Mouse (Mus musculus): ENCODE results near the gene Ctdspl. TPM values are rescaled to one million over a fixed set of nuclear protein-coding genes. Genes with fewer than 3 reads are reported as not detected.
A peak's percentile ranks its signal among the peaks of the same experiment; 100 is the strongest.

The Ctdspl gene
- polyA plus RNA-seq, 1 experiment from 2014 or later, result 10.4 TPM

GRCm38 (mm10) chr9:118919672-118920186, 6.5 kb upstream of the Ctdspl start:
- H3K4me2 ChIP-seq (ENCODE audit: low read length), result no peak overlapping the region
- no peak overlapping the region for H3K4me3 ChIP-seq (ENCODE audit: control insufficient read depth in 1 of 2, insufficient read depth in 1 of 2, low read depth in 1 of 2, low read length in 2 of 2)
- no peak overlapping the region for H3K9ac ChIP-seq (ENCODE audit: low read length)
- no peak for ATAC-seq (ENCODE audit: insufficient number of reproducible peaks, insufficient read depth, low FRiP score, low read depth)
- peaks cover 6 to 10% of the 10 kb centered on the region in 2 experiments; a peak in 3 of 4 replicates for H3K4me1 ChIP-seq (ENCODE audit: control insufficient read depth in 2 of 2, insufficient read depth in 2 of 2, low read length in 2 of 2)
- H3K27ac ChIP-seq (replicated peaks in 1 of 2; ENCODE audit: control insufficient read depth in 1 of 2, insufficient read depth in 1 of 2, low read depth in 2 of 2, low read length in 2 of 2), result no peak overlapping the region
- no peaks in the 10 kb centered on the region for H3K36me3 ChIP-seq (ENCODE audit: control insufficient read depth, insufficient read depth, low read length)
- 75% methylated on average over 16 of the region's 16 CpGs for WGBS
- H3K9me3 ChIP-seq (ENCODE audit: control insufficient read depth, low read length), result 0 out of 2 replicates have a peak, but pooled peaks cover 3% of the 10 kb centered on the region
- H3K27me3 ChIP-seq (ENCODE audit: control insufficient read depth, insufficient read depth, low read length), result no peaks in the 10 kb centered on the region

DNA sequence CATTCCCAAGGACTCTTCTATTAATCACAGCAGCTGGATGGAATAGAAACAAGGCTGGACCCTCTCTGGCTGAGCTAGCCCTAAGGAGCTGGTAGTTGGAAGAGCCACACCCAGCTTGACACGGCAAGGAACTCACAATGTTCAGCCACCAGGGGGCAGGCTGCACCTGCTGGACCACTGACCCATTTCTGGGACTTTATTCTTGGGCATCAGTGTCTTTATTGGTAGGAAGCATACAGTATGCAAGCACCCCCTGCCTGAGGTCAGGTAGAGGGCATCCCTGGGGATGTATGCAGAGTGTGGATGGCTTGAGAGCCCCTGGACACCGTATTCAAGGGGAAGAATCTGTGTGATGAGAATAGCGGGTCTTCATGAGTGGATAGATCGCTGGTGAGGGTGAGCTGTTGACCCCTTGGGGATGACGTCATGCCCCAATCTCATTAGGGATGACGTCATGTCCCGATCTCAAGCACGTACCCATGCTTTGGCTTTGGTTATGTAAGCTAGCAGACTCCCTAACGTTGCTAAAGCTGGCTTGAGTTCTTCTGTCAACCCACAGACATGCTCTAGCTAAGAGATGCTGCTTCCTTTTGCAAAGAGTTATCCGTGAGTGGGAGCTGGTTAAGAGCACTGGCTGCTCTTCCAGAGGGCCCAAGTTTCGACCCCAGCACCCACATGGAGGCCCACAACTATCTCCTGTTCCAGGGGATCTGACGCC, 5.3 kb upstream of the Ctdspl start:
- Histone ChIP-seq H3K36me3 (ENCODE audit: control insufficient read depth, insufficient read depth, low read length) (no peaks in the 10 kb centered on the region), H3K27ac (replicated peaks in 1 of 2; ENCODE audit: control insufficient read depth in 1 of 2, insufficient read depth in 1 of 2, low read depth in 2 of 2, low read length in 2 of 2) (no peak overlapping the region), H3K4me3 (ENCODE audit: control insufficient read depth in 1 of 2, insufficient read depth in 1 of 2, low read depth in 1 of 2, low read length in 2 of 2) (no peak overlapping the region), H3K4me1 (ENCODE audit: control insufficient read depth in 2 of 2, insufficient read depth in 2 of 2, low read length in 2 of 2) (peaks cover 8 to 13% of the 10 kb centered on the region in 2 experiments; a peak in 3 of 4 replicates), H3K9ac (ENCODE audit: low read length) (no peak overlapping the region), H3K9me3 (ENCODE audit: control insufficient read depth, low read length) (no peaks in the 10 kb centered on the region), H3K27me3 (ENCODE audit: control insufficient read depth, insufficient read depth, low read length) (no peaks in the 10 kb centered on the region), H3K4me2 (ENCODE audit: low read length) (no peak overlapping the region)
- 33% methylated on average over 12 of the region's 12 CpGs for WGBS
- 0 out of 2 replicates have a peak, but pooled peaks have one; percentile 12 for ATAC-seq (ENCODE audit: insufficient number of reproducible peaks, insufficient read depth, low FRiP score, low read depth)

- Histone ChIP-seq H3K4me3 (ENCODE audit: control insufficient read depth in 1 of 2, insufficient read depth in 1 of 2, low read depth in 1 of 2, low read length in 2 of 2) (no peak overlapping the region), H3K4me2 (ENCODE audit: low read length) (no peak overlapping the region), H3K4me1 (ENCODE audit: control insufficient read depth in 2 of 2, insufficient read depth in 2 of 2, low read length in 2 of 2) (peaks cover 8 to 14% of the 10 kb centered on the region in 2 experiments; a peak in 3 of 4 replicates), H3K27me3 (ENCODE audit: control insufficient read depth, insufficient read depth, low read length) (no peaks in the 10 kb centered on the region), H3K27ac (replicated peaks in 1 of 2; ENCODE audit: control insufficient read depth in 1 of 2, insufficient read depth in 1 of 2, low read depth in 2 of 2, low read length in 2 of 2) (no peak overlapping the region), H3K9me3 (ENCODE audit: control insufficient read depth, low read length) (no peaks in the 10 kb centered on the region), H3K36me3 (ENCODE audit: control insufficient read depth, insufficient read depth, low read length) (no peaks in the 10 kb centered on the region), H3K9ac (ENCODE audit: low read length) (no peak overlapping the region)
- ATAC-seq (ENCODE audit: insufficient number of reproducible peaks, insufficient read depth, low FRiP score, low read depth), result no peak
- 76% methylated on average over 3 of the region's 3 CpGs for WGBS
These were observed 4.3 kb upstream of the Ctdspl start for GRCm38 (mm10) chr9:118921926-118922325.

DNA sequence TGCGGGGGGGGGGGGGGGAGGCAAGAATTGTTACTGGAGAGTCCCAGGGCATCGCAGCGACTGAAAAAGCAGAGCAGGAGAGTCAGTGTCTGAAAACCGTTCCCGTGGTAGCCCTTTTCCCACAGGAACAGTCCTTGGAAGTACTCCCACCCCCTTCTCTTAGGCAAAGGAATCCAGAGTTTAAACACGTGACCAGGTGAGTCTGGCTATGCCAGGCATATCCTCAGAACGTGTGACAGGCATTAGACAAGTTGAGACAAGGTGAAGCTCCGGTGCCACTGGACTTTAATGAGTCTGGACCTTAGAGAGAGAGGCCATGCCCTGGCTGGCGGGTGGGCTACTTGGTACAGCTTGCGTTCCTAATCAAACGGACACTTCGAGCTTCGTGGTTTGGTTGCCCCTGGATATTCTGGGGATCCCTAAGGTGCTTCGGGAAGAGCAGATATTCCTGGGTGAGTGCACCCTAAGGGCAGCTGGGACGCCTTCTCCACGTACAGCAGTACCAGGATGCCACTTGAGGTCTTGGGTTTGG, 1.6 kb upstream of the Ctdspl start:
- H3K4me1 ChIP-seq (ENCODE audit: control insufficient read depth in 2 of 2, insufficient read depth in 2 of 2, low read length in 2 of 2), result peaks cover 12 to 31% of the 10 kb centered on the region in 2 experiments; a peak in 3 of 4 replicates
- whole genome bisulfite sequencing, result 17% methylated on average over 16 of the region's 16 CpGs
- H3K9ac ChIP-seq (ENCODE audit: low read length), result peak overlapping the region; percentile 81
- H3K4me2 ChIP-seq (ENCODE audit: low read length), result peak overlapping the region; percentile 93
- H3K9me3 ChIP-seq (ENCODE audit: control insufficient read depth, low read length), result no peaks in the 10 kb centered on the region
- no peak for ATAC-seq (ENCODE audit: insufficient number of reproducible peaks, insufficient read depth, low FRiP score, low read depth)
- H3K36me3 ChIP-seq (ENCODE audit: control insufficient read depth, insufficient read depth, low read length), result no peaks in the 10 kb centered on the region
- H3K4me3 ChIP-seq (ENCODE audit: control insufficient read depth in 1 of 2, insufficient read depth in 1 of 2, low read depth in 1 of 2, low read length in 2 of 2), result peak overlapping the region; percentile 58 to 87
- H3K27me3 ChIP-seq (ENCODE audit: control insufficient read depth, insufficient read depth, low read length), result no peaks in the 10 kb centered on the region
- peak overlapping the region in 1 of 2 experiments; percentile 69; a peak in 1 of 4 replicates for H3K27ac ChIP-seq (replicated peaks in 1 of 2; ENCODE audit: control insufficient read depth in 1 of 2, insufficient read depth in 1 of 2, low read depth in 2 of 2, low read length in 2 of 2)

- H3K4me1 ChIP-seq (ENCODE audit: control insufficient read depth in 2 of 2, insufficient read depth in 2 of 2, low read length in 2 of 2), result peaks cover 12 to 31% of the 10 kb centered on the region in 2 experiments; a peak in 3 of 4 replicates
- peak; percentile 91 for ATAC-seq (ENCODE audit: insufficient number of reproducible peaks, insufficient read depth, low FRiP score, low read depth)
- H3K9me3 ChIP-seq (ENCODE audit: control insufficient read depth, low read length), result no peaks in the 10 kb centered on the region
- no peaks in the 10 kb centered on the region for H3K36me3 ChIP-seq (ENCODE audit: control insufficient read depth, insufficient read depth, low read length)
- WGBS, result under 1% methylated on average over 53 of the region's 53 CpGs
- H3K4me3 ChIP-seq (ENCODE audit: control insufficient read depth in 1 of 2, insufficient read depth in 1 of 2, low read depth in 1 of 2, low read length in 2 of 2), result peak overlapping the region; percentile 82 to 87
- H3K27ac ChIP-seq (replicated peaks in 1 of 2; ENCODE audit: control insufficient read depth in 1 of 2, insufficient read depth in 1 of 2, low read depth in 2 of 2, low read length in 2 of 2), result peak overlapping the region; percentile 69 to 76
- peak overlapping the region; percentile 93 for H3K4me2 ChIP-seq (ENCODE audit: low read length)
- no peaks in the 10 kb centered on the region for H3K27me3 ChIP-seq (ENCODE audit: control insufficient read depth, insufficient read depth, low read length)
- H3K9ac ChIP-seq (ENCODE audit: low read length), result peak overlapping the region; percentile 81
These were observed 755 bp upstream of the Ctdspl start for GRCm38 (mm10) chr9:118925286-118926110.

- 3% methylated on average over 28 of the region's 68 CpGs for WGBS
- peak overlapping the region; percentile 82 to 87 for H3K4me3 ChIP-seq (ENCODE audit: control insufficient read depth in 1 of 2, insufficient read depth in 1 of 2, low read depth in 1 of 2, low read length in 2 of 2)
- peak overlapping the region; percentile 93 for H3K4me2 ChIP-seq (ENCODE audit: low read length)
- H3K9ac ChIP-seq (ENCODE audit: low read length), result peak overlapping the region; percentile 81
- peaks cover 9 to 26% of the 10 kb centered on the region in 2 experiments; a peak in 3 of 4 replicates for H3K4me1 ChIP-seq (ENCODE audit: control insufficient read depth in 2 of 2, insufficient read depth in 2 of 2, low read length in 2 of 2)
- H3K36me3 ChIP-seq (ENCODE audit: control insufficient read depth, insufficient read depth, low read length), result no peaks in the 10 kb centered on the region
- no peaks in the 10 kb centered on the region for H3K27me3 ChIP-seq (ENCODE audit: control insufficient read depth, insufficient read depth, low read length)
- peak overlapping the region in 1 of 2 experiments; percentile 69; a peak in 2 of 4 replicates for H3K27ac ChIP-seq (replicated peaks in 1 of 2; ENCODE audit: control insufficient read depth in 1 of 2, insufficient read depth in 1 of 2, low read depth in 2 of 2, low read length in 2 of 2)
- H3K9me3 ChIP-seq (ENCODE audit: control insufficient read depth, low read length), result no peaks in the 10 kb centered on the region
- ATAC-seq (ENCODE audit: insufficient number of reproducible peaks, insufficient read depth, low FRiP score, low read depth), result 0 out of 2 replicates have a peak, but pooled peaks have one; percentile 3
These were observed 552 bp downstream of the Ctdspl start for GRCm38 (mm10) chr9:118926688-118927321.

DNA sequence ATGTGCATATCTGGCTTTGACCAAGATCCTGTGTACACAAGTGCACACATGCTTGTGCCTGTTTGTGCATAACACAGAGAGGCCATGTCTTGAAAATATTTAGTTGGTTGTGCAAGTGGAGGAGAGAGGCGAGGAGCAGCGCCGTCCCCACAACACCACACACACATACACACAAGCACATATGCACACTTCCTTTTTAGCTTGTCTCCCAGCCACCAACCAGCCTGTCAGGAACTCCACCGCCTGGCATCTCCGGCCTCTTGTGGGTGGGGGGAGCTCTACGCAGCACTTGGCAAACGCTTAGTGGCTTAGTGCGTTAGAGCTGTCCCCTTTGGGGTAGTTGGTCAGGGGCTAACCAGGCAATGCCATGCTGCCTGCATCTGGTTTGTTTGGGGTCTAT, 1.2 kb downstream of the Ctdspl start:
- WGBS, result 24% methylated on average over 8 of the region's 8 CpGs
- ATAC-seq (ENCODE audit: insufficient number of reproducible peaks, insufficient read depth, low FRiP score, low read depth), result no peak
- H3K27me3 ChIP-seq (ENCODE audit: control insufficient read depth, insufficient read depth, low read length), result no peaks in the 10 kb centered on the region
- no peaks in the 10 kb centered on the region for H3K9me3 ChIP-seq (ENCODE audit: control insufficient read depth, low read length)
- peak overlapping the region; percentile 82 to 87 for H3K4me3 ChIP-seq (ENCODE audit: control insufficient read depth in 1 of 2, insufficient read depth in 1 of 2, low read depth in 1 of 2, low read length in 2 of 2)
- peak overlapping the region; percentile 81 for H3K9ac ChIP-seq (ENCODE audit: low read length)
- no peaks in the 10 kb centered on the region for H3K36me3 ChIP-seq (ENCODE audit: control insufficient read depth, insufficient read depth, low read length)
- peaks cover 9 to 26% of the 10 kb centered on the region in 2 experiments; a peak in 3 of 4 replicates for H3K4me1 ChIP-seq (ENCODE audit: control insufficient read depth in 2 of 2, insufficient read depth in 2 of 2, low read length in 2 of 2)
- peak overlapping the region in 1 of 2 experiments; percentile 69; a peak in 2 of 4 replicates for H3K27ac ChIP-seq (replicated peaks in 1 of 2; ENCODE audit: control insufficient read depth in 1 of 2, insufficient read depth in 1 of 2, low read depth in 2 of 2, low read length in 2 of 2)
- peak overlapping the region; percentile 93 for H3K4me2 ChIP-seq (ENCODE audit: low read length)

Data from heart, embryonic 14.5 days (tissue).